ENCODE assay signal across 18 mouse cellular contexts in the genomic region with DNA sequence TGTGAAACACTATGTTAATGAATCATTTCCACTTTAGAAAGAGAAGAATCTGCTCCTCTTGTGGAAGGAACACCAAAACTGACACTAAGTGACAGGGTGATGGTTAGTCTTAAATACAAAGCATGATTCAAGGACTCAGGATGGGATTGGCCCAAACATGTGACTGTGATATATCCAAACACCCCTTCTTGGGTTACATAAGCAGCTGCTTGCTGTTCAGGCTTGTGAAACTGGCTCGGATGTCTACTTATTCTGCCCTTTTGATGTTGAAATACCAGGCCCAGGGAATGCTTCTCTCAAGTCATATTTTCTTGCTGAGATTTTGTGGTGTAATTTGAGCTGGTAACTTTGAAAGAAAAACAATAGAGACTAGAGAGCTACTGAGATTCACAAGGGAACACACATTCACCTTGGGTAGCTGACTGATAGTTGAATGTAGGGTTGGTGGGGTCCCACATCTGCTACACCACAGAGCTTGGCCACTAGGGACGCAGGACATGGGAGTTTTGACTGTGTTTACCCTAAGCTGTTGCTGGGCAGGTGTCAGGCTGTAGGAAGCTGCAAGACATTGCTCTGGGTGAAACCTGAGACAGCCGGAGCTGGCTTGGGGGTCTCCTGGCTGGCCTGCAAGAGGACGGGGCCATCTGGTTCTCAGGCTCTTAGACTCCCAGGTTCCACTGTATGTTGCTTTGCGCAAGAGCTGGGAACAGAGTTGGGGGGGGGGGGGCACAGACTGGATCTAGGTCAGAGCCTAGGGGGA.
A peak's percentile ranks its signal among the peaks of the same experiment; 100 is the strongest.
DNase-seq lines count a peak whose midpoint lies in the region; ATAC-seq lines count a peak whose summit lies in the region.
"Had no signal": no experiment of that assay in that cellular context is flagged by ENCODE, and none has a peak within 500 bp of the region (broad histone marks: within the 10 kb centered on the region; RNA-seq: fewer than 3 reads in every experiment).

No protein-coding gene starts in this region.

- 82% methylated on average over 5 of the region's 5 CpGs for WGBS in midbrain, embryonic 14.5 days
- WGBS in midbrain, embryonic 16.5 days = 80% methylated on average over 5 of the region's 5 CpGs
- whole genome bisulfite sequencing in embryonic facial prominence, embryonic 12.5 days = 55% methylated on average over 5 of the region's 5 CpGs
- 26% methylated on average over 5 of the region's 5 CpGs for WGBS in limb, embryonic 12.5 days
- 84% methylated on average over 5 of the region's 5 CpGs for WGBS in forebrain, embryonic 11.5 days

- H3K36me3 ChIP-seq in midbrain, embryonic 14.5 days (ENCODE audit: control insufficient read depth, insufficient read depth, low read length) = no peaks in the 10 kb centered on the region
- no peaks in the 10 kb centered on the region for H3K36me3 ChIP-seq in midbrain, embryonic 16.5 days (ENCODE audit: control insufficient read depth, insufficient read depth, low read length)
- no peaks in the 10 kb centered on the region for H3K36me3 ChIP-seq in embryonic facial prominence, embryonic 12.5 days
- no peaks in the 10 kb centered on the region for H3K36me3 ChIP-seq in limb, embryonic 12.5 days
- no peaks in the 10 kb centered on the region for H3K36me3 ChIP-seq in forebrain, embryonic 11.5 days (ENCODE audit: control insufficient read depth, insufficient read depth, low read length)
- H3K36me3 ChIP-seq: heart, embryonic 15.5 days had no signal

- H3K9me3 ChIP-seq in midbrain, embryonic 14.5 days (ENCODE audit: control insufficient read depth, low read length) = no peaks in the 10 kb centered on the region
- no peaks in the 10 kb centered on the region for H3K9me3 ChIP-seq in midbrain, embryonic 16.5 days (replicated peaks; ENCODE audit: control insufficient read depth, low read length, poor library complexity, severe bottlenecking)
- H3K9me3 ChIP-seq in embryonic facial prominence, embryonic 12.5 days = no peaks in the 10 kb centered on the region
- H3K9me3 ChIP-seq in limb, embryonic 12.5 days = no peaks in the 10 kb centered on the region
- no peaks in the 10 kb centered on the region for H3K9me3 ChIP-seq in forebrain, embryonic 11.5 days (ENCODE audit: control insufficient read depth, low read length)
- H3K9me3 ChIP-seq: heart, embryonic 15.5 days had no signal

- no peaks in the 10 kb centered on the region for H3K4me1 ChIP-seq in midbrain, embryonic 14.5 days (ENCODE audit: control insufficient read depth, insufficient read depth, low read length)
- no peaks in the 10 kb centered on the region for H3K4me1 ChIP-seq in midbrain, embryonic 16.5 days (ENCODE audit: control insufficient read depth, insufficient read depth, low read length)
- no peaks in the 10 kb centered on the region; the same call in 1 of the 2 replicates for H3K4me1 ChIP-seq in embryonic facial prominence, embryonic 12.5 days
- H3K4me1 ChIP-seq in limb, embryonic 12.5 days (replicated peaks) = peaks cover 14% of the 10 kb centered on the region; the same call in 1 of the 2 replicates
- no peaks in the 10 kb centered on the region for H3K4me1 ChIP-seq in forebrain, embryonic 11.5 days (replicated peaks; ENCODE audit: control insufficient read depth, insufficient read depth, low read length)
- H3K4me1 ChIP-seq: heart, embryonic 15.5 days had no signal

- 0 out of 2 replicates have a peak, but pooled peaks have one; percentile 11 for ATAC-seq in midbrain, embryonic 14.5 days (ENCODE audit: low FRiP score, low TSS enrichment)
- ATAC-seq in midbrain, embryonic 16.5 days = no peak
- ATAC-seq in embryonic facial prominence, embryonic 12.5 days (ENCODE audit: insufficient number of reproducible peaks, insufficient read depth, low FRiP score, low TSS enrichment) = peak; percentile 67; the same call in 1 of the 2 replicates
- peak; percentile 95 for ATAC-seq in limb, embryonic 12.5 days (ENCODE audit: insufficient number of reproducible peaks, insufficient read depth, low FRiP score, low TSS enrichment, low read depth)
- no peak for ATAC-seq in forebrain, embryonic 11.5 days (replicated peaks; ENCODE audit: low FRiP score)
- ATAC-seq: Patski had no signal

- H3K27me3 ChIP-seq in midbrain, embryonic 14.5 days (ENCODE audit: control insufficient read depth, insufficient read depth, low read length) = no peaks in the 10 kb centered on the region
- H3K27me3 ChIP-seq in midbrain, embryonic 16.5 days (ENCODE audit: control insufficient read depth, insufficient read depth, low read depth, low read length) = no peaks in the 10 kb centered on the region
- no peaks in the 10 kb centered on the region for H3K27me3 ChIP-seq in embryonic facial prominence, embryonic 12.5 days
- no peaks in the 10 kb centered on the region for H3K27me3 ChIP-seq in limb, embryonic 12.5 days
- no peaks in the 10 kb centered on the region for H3K27me3 ChIP-seq in forebrain, embryonic 11.5 days (ENCODE audit: control insufficient read depth, insufficient read depth, low read length)
- H3K27me3 ChIP-seq: heart, embryonic 15.5 days; Patski had no signal

- H3K4me3 ChIP-seq in midbrain, embryonic 14.5 days (replicated peaks; ENCODE audit: low read depth, low read length) = no peak overlapping the region
- H3K4me3 ChIP-seq in midbrain, embryonic 16.5 days (ENCODE audit: low read depth, low read length) = no peak overlapping the region
- no peak overlapping the region for H3K4me3 ChIP-seq in embryonic facial prominence, embryonic 12.5 days
- no peak overlapping the region for H3K4me3 ChIP-seq in limb, embryonic 12.5 days (replicated peaks)
- no peak overlapping the region for H3K4me3 ChIP-seq in forebrain, embryonic 11.5 days (ENCODE audit: low read depth, low read length)
- H3K4me3 ChIP-seq: heart, embryonic 15.5 days; layer of hippocampus, adult 2 months had no signal

- DNase-seq in midbrain, embryonic 14.5 days = no peak
- DNase-seq in forebrain, embryonic 11.5 days (ENCODE audit: low spot score) = no peak
- no peak for DNase-seq in c-Kit-positive CD71-positive TER-119-positive erythroid progenitor cells, embryonic 14.5 days (ENCODE audit: low spot score)
- DNase-seq in layer of hippocampus, adult 9-11 months = no peak
- DNase-seq: adrenal gland, adult 8-10 months; cerebellum, adult 9-11 months; gastrocnemius, postnatal 25 days; kidney, adult 18-20 months; kidney, postnatal 10 days; right cerebral cortex, postnatal 25 days; thymus, postnatal 4 days had no signal

- no peak overlapping the region for H3K4me2 ChIP-seq in midbrain, embryonic 14.5 days (ENCODE audit: low read length)
- no peak overlapping the region for H3K4me2 ChIP-seq in midbrain, embryonic 16.5 days (ENCODE audit: low read length)
- H3K4me2 ChIP-seq in embryonic facial prominence, embryonic 12.5 days (replicated peaks) = no peak overlapping the region
- no peak overlapping the region for H3K4me2 ChIP-seq in limb, embryonic 12.5 days
- H3K4me2 ChIP-seq in forebrain, embryonic 11.5 days (ENCODE audit: low read depth, low read length, severe bottlenecking) = no peak overlapping the region
- H3K4me2 ChIP-seq: heart, embryonic 15.5 days had no signal

- no peak overlapping the region for H3K27ac ChIP-seq in midbrain, embryonic 14.5 days (replicated peaks; ENCODE audit: low read depth, low read length)
- H3K27ac ChIP-seq in midbrain, embryonic 16.5 days (ENCODE audit: low read length) = no peak overlapping the region
- H3K27ac ChIP-seq in embryonic facial prominence, embryonic 12.5 days = peak overlapping the region; percentile 5; the same call in 1 of the 2 replicates
- peak overlapping the region; percentile 43; the same call in 1 of the 2 replicates for H3K27ac ChIP-seq in limb, embryonic 12.5 days
- no peak overlapping the region for H3K27ac ChIP-seq in forebrain, embryonic 11.5 days (ENCODE audit: low read depth, low read length)
- H3K27ac ChIP-seq: heart, embryonic 15.5 days; layer of hippocampus, adult 2 months; liver, embryonic 14.5 days had no signal

- no peak overlapping the region for H3K9ac ChIP-seq in midbrain, embryonic 14.5 days (replicated peaks; ENCODE audit: low read length)
- no peak overlapping the region for H3K9ac ChIP-seq in midbrain, embryonic 16.5 days (ENCODE audit: low read depth, low read length)
- H3K9ac ChIP-seq in embryonic facial prominence, embryonic 12.5 days = no peak overlapping the region
- no peak overlapping the region for H3K9ac ChIP-seq in limb, embryonic 12.5 days (replicated peaks)
- H3K9ac ChIP-seq in forebrain, embryonic 11.5 days (ENCODE audit: low read length) = no peak overlapping the region
- H3K9ac ChIP-seq: heart, embryonic 15.5 days; liver, embryonic 14.5 days had no signal

Comparison
In these comparisons a context has a peak if more than half of its experiments do, and no peak if none do; other contexts are left out.
1. ATAC-seq: peak in midbrain, embryonic 14.5 days (single experiment), embryonic facial prominence, embryonic 12.5 days (single experiment) and limb, embryonic 12.5 days (single experiment); none in midbrain, embryonic 16.5 days (single experiment) and forebrain, embryonic 11.5 days (single experiment).
2. H3K27ac ChIP-seq: peak in embryonic facial prominence, embryonic 12.5 days (single experiment) and limb, embryonic 12.5 days (single experiment); none in midbrain, embryonic 14.5 days (single experiment), midbrain, embryonic 16.5 days (single experiment) and forebrain, embryonic 11.5 days (single experiment).